Mouse (Mus musculus) liver, embryonic 14.5 days (tissue): ENCODE data around the gene Capg. TPM values are rescaled to one million over a fixed set of nuclear protein-coding genes. Genes with fewer than 3 reads are reported as not detected.

Source experiments
- ATAC-seq: fragments of 200-750 bp; cut with Nextera tagmentation; 2 replicates; pipeline ENCODE4 v1.8.0; 2017; ENCODE audit warnings: moderate number of reproducible peaks, mild to moderate bottlenecking, moderate library complexity; ENCODE audit not compliant: insufficient read depth
- DNase-seq, 3 experiments: peaks; one replicate each; pipeline ENCODE4 v3.0.0-alpha.2; 2012 to 2013; ENCODE audit warnings: low read depth in 3 of 3, low spot score in 3 of 3
- H3K27ac ChIP-seq: fragments of 300-500 bp; sonication (generic); 2 replicates; pipeline ENCODE4 v1.5.1; 2014; ENCODE audit warnings: moderate library complexity, mild to moderate bottlenecking, control low read depth, inconsistent platforms
- H3K27me3 ChIP-seq: fragments of 300-500 bp; sonication (generic); 2 replicates; pipeline ENCODE4 v1.6.1; 2014; ENCODE audit warnings: mild to moderate bottlenecking, low read length, moderate library complexity; ENCODE audit not compliant: control insufficient read depth, insufficient read depth
- H3K36me3 ChIP-seq: fragments of 300-500 bp; sonication (generic); replicated peaks from 2 replicates; pipeline ENCODE4 v1.6.1; 2014; ENCODE audit warnings: low read depth; ENCODE audit not compliant: control insufficient read depth, insufficient read depth
- H3K4me1 ChIP-seq, 2 experiments: fragments of 200-500 bp in 1 of 2; fragments of 300-500 bp in 1 of 2; sonication (generic) in 1 of 2; replicated peaks; 2 replicates each; pipeline ENCODE4 v1.6.1; 2012 to 2014; ENCODE audit warnings: antibody characterized with exemption in 1 of 2, inconsistent platforms in 1 of 2, low read length in 1 of 2; ENCODE audit not compliant: control insufficient read depth in 2 of 2, insufficient read depth in 2 of 2
- H3K4me2 ChIP-seq: fragments of 300-500 bp; sonication (generic); 2 replicates; pipeline ENCODE4 v1.6.1; 2014; ENCODE audit warnings: low read depth, mild to moderate bottlenecking, control low read depth, moderate library complexity
- H3K4me3 ChIP-seq, 2 experiments: fragments of 200-500 bp in 1 of 2; fragments of 300-500 bp in 1 of 2; sonication (generic) in 1 of 2; 2 replicates each; pipeline ENCODE4 v1.5.1; 2012 to 2014; ENCODE audit warnings: low read depth in 2 of 2, low read length in 2 of 2, mild to moderate bottlenecking in 2 of 2, control low read depth in 1 of 2, inconsistent platforms in 1 of 2, moderate library complexity in 1 of 2; ENCODE audit not compliant: insufficient read depth in 1 of 2
- H3K9ac ChIP-seq: fragments of 300-500 bp; sonication (generic); replicated peaks from 2 replicates; pipeline ENCODE4 v1.6.1; 2014; ENCODE audit warnings: mild to moderate bottlenecking, control low read depth, moderate library complexity
- H3K9me3 ChIP-seq: fragments of 300-500 bp; sonication (generic); 2 replicates; pipeline ENCODE4 v1.6.1; 2016; ENCODE audit warnings: low read length, mixed read lengths; ENCODE audit not compliant: control insufficient read depth
- CTCF ChIP-seq: IDR thresholded peaks from 2 replicates; pipeline ENCODE4 v1.5.1; 2016; ENCODE audit warnings: antibody characterized with exemption, low read depth, control low read depth
- EP300 ChIP-seq: IDR thresholded peaks from 2 replicates; pipeline ENCODE4 v1.6.1; 2016; ENCODE audit warnings: antibody characterized with exemption, low read depth
- WGBS: fragments of 180-500 bp; shearing (Covaris S2); extraction: QIAGEN DNeasy Blood & Tissue Kit; methylation state at CpG from one replicate; pipeline ENCODE4 v1.1.7; 2014; ENCODE audit not compliant: insufficient replicate concordance; 5-methylcytosine and 5-hydroxymethylcytosine counted together
- polyA plus RNA-seq, 2 experiments: library from polyadenylated mRNA; depleted of rRNA in 1 of 2; stranded (reverse) in 1 of 2; unstranded in 1 of 2; fragments of >200 nt; fragmentation: Nextera tagmentation in 1 of 2; extraction: Ambion mirVana in 1 of 2; gene quantifications; 2 replicates each; pipeline versions ENCODE4 v1.2.1 to v1.2.3; 2012 to 2014

Gene Capg
- polyA plus RNA-seq, 2 experiments, result 6.6 to 14.8 TPM

GRCm38 (mm10) chr6:72604066-72604465 is 59.9 kb downstream of the Capg start:
- TF ChIP-seq EP300 (no peak), CTCF (no peak)
- Histone ChIP-seq H3K27ac (no peak overlapping the region), H3K4me1 (peaks cover 0 to 2% of the 10 kb centered on the region in 2 experiments; a peak in 3 of 4 replicates), H3K4me2 (no peak overlapping the region), H3K36me3 (peaks cover 14% of the 10 kb centered on the region), H3K9ac (no peak overlapping the region), H3K27me3 (no peaks in the 10 kb centered on the region), H3K4me3 (no peak overlapping the region), H3K9me3 (no peaks in the 10 kb centered on the region)
- no peak for ATAC-seq
- no peak for DNase-seq
- 69% methylated on average over 2 of the region's 2 CpGs for WGBS

DNA sequence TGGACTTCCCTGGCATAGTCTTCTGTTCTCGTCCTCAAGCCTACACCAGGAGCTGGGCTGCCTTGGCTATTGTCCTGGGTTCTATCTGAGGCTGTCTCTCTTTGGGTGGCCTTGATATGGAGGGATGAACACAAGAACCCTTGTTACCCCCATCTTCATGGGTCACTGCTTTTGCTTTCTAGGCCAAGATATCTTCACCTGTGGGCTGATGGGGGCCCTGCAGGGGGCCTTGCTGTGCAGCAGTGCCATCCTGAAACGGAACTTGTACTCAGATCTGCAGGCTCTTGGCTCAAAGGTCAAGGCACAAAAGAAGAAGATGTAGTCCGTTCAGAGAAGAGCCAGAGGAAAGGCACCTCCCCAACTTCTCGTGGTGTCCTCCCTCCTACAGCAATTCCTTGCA is 62.9 kb downstream of the Capg start:
- Histone ChIP-seq H3K4me1 (no peaks in the 10 kb centered on the region), H3K27me3 (no peaks in the 10 kb centered on the region), H3K9ac (no peak overlapping the region), H3K36me3 (peaks cover 31% of the 10 kb centered on the region), H3K4me3 (no peak overlapping the region), H3K9me3 (no peaks in the 10 kb centered on the region), H3K27ac (no peak overlapping the region), H3K4me2 (no peak overlapping the region)
- ATAC-seq (no peak), DNase-seq (no peak)
- 73% methylated on average over 4 of the region's 4 CpGs for WGBS
- TF ChIP-seq CTCF (no peak), EP300 (no peak)

- DNase-seq (no peak), ATAC-seq (no peak)
- no peak overlapping the region for H3K9ac ChIP-seq
- peaks cover 31% of the 10 kb centered on the region for H3K36me3 ChIP-seq
- H3K27me3 ChIP-seq, result no peaks in the 10 kb centered on the region
- no peak overlapping the region for H3K4me3 ChIP-seq
- TF ChIP-seq EP300 (no peak), CTCF (no peak)
- no peak overlapping the region for H3K27ac ChIP-seq
- 73% methylated on average over 5 of the region's 5 CpGs for WGBS
- no peaks in the 10 kb centered on the region for H3K4me1 ChIP-seq
- no peaks in the 10 kb centered on the region for H3K9me3 ChIP-seq
- no peak overlapping the region for H3K4me2 ChIP-seq
Observed at GRCm38 (mm10) chr6:72607676-72608075, 63.5 kb downstream of the Capg start.

GRCm38 (mm10) chr6:72608662-72609184 is 64.5 kb downstream of the Capg start:
- no peak overlapping the region for H3K4me2 ChIP-seq
- H3K36me3 ChIP-seq, result peaks cover 40% of the 10 kb centered on the region
- TF ChIP-seq CTCF (no peak), EP300 (no peak)
- no peaks in the 10 kb centered on the region for H3K9me3 ChIP-seq
- no peaks in the 10 kb centered on the region for H3K27me3 ChIP-seq
- DNase-seq (no peak), ATAC-seq (no peak)
- WGBS, result 78% methylated on average over 4 of the region's 4 CpGs
- H3K4me3 ChIP-seq, result no peak overlapping the region
- no peaks in the 10 kb centered on the region for H3K4me1 ChIP-seq
- H3K27ac ChIP-seq, result no peak overlapping the region
- H3K9ac ChIP-seq, result no peak overlapping the region

GRCm38 (mm10) chr6:72610261-72610660 is 66.1 kb downstream of the Capg start:
- H3K4me3 ChIP-seq, result no peak overlapping the region
- H3K9me3 ChIP-seq, result no peaks in the 10 kb centered on the region
- no peak overlapping the region for H3K27ac ChIP-seq
- 70% methylated on average over 4 of the region's 4 CpGs for WGBS
- H3K36me3 ChIP-seq, result peaks cover 40% of the 10 kb centered on the region
- no peak overlapping the region for H3K9ac ChIP-seq
- TF ChIP-seq EP300 (no peak), CTCF (no peak)
- no peak overlapping the region for H3K4me2 ChIP-seq
- no peak for ATAC-seq
- H3K27me3 ChIP-seq, result no peaks in the 10 kb centered on the region
- no peak for DNase-seq
- H3K4me1 ChIP-seq, result peaks cover 8 to 9% of the 10 kb centered on the region in 2 experiments; a peak in 3 of 4 replicates

Other genes starting within 250 kb of the Capg start
- not detected in 2 replicates for gene Sftpb, start 239.8 kb upstream of the Capg start, polyA plus RNA-seq (2012; rRNA removed)
- gene Sftpb, start 239.8 kb upstream of the Capg start, polyA plus RNA-seq (2014; fragmentation: Nextera tagmentation; extraction: Ambion mirVana), result not detected in 2 replicates
- 23.9 and 32.7 TPM in 2 replicates for gene Usp39, start 199.2 kb upstream of the Capg start, polyA plus RNA-seq (2012; rRNA removed)
- 49.6 and 58.7 TPM in 2 replicates for gene Usp39, start 199.2 kb upstream of the Capg start, polyA plus RNA-seq (2014; fragmentation: Nextera tagmentation; extraction: Ambion mirVana)
- gene 0610030E20Rik, start 197.1 kb upstream of the Capg start, polyA plus RNA-seq (2012; rRNA removed), result 8.7 and 10.1 TPM in 2 replicates
- gene 0610030E20Rik, start 197.1 kb upstream of the Capg start, polyA plus RNA-seq (2014; fragmentation: Nextera tagmentation; extraction: Ambion mirVana), result 7.9 and 10.9 TPM in 2 replicates
- 39.0 and 58.3 TPM in 2 replicates for gene Tmem150a, start 188.9 kb upstream of the Capg start, polyA plus RNA-seq (2012; rRNA removed)
- gene Tmem150a, start 188.9 kb upstream of the Capg start, polyA plus RNA-seq (2014; fragmentation: Nextera tagmentation; extraction: Ambion mirVana), result 43.6 and 48.0 TPM in 2 replicates
- 40.3 and 42.8 TPM in 2 replicates for gene Rnf181, start 177.4 kb upstream of the Capg start, polyA plus RNA-seq (2012; rRNA removed)
- 68.0 and 75.4 TPM in 2 replicates for gene Rnf181, start 177.4 kb upstream of the Capg start, polyA plus RNA-seq (2014; fragmentation: Nextera tagmentation; extraction: Ambion mirVana)
- 72.5 and 80.0 TPM in 2 replicates for gene Vamp5, start 163.9 kb upstream of the Capg start, polyA plus RNA-seq (2012; rRNA removed)
- 81.0 and 94.5 TPM in 2 replicates for gene Vamp5, start 163.9 kb upstream of the Capg start, polyA plus RNA-seq (2014; fragmentation: Nextera tagmentation; extraction: Ambion mirVana)
- 129 and 188 TPM in 2 replicates for gene Vamp8, start 153.7 kb upstream of the Capg start, polyA plus RNA-seq (2012; rRNA removed)
- 266 and 276 TPM in 2 replicates for gene Vamp8, start 153.7 kb upstream of the Capg start, polyA plus RNA-seq (2014; fragmentation: Nextera tagmentation; extraction: Ambion mirVana)
- gene Ggcx, start 130.1 kb upstream of the Capg start, polyA plus RNA-seq (2012; rRNA removed), result 10.9 and 11.3 TPM in 2 replicates
- 5.7 and 6.5 TPM in 2 replicates for gene Ggcx, start 130.1 kb upstream of the Capg start, polyA plus RNA-seq (2014; fragmentation: Nextera tagmentation; extraction: Ambion mirVana)
- gene Mat2a, start 104.8 kb upstream of the Capg start, polyA plus RNA-seq (2012; rRNA removed), result 59.9 and 99.9 TPM in 2 replicates
- 159 and 173 TPM in 2 replicates for gene Mat2a, start 104.8 kb upstream of the Capg start, polyA plus RNA-seq (2014; fragmentation: Nextera tagmentation; extraction: Ambion mirVana)
- not detected in 2 replicates for gene Sh2d6, start 22.7 kb upstream of the Capg start, polyA plus RNA-seq (2012; rRNA removed)
- not detected in 2 replicates for gene Sh2d6, start 22.7 kb upstream of the Capg start, polyA plus RNA-seq (2014; fragmentation: Nextera tagmentation; extraction: Ambion mirVana)
- gene Elmod3, start 54.0 kb downstream of the Capg start, polyA plus RNA-seq (2012; rRNA removed), result 2.9 and 3.6 TPM in 2 replicates
- 4.9 and 5.2 TPM in 2 replicates for gene Elmod3, start 54.0 kb downstream of the Capg start, polyA plus RNA-seq (2014; fragmentation: Nextera tagmentation; extraction: Ambion mirVana)
- 5.1 and 5.3 TPM in 2 replicates for gene Retsat, start 54.1 kb downstream of the Capg start, polyA plus RNA-seq (2012; rRNA removed)
- 11.1 and 13.6 TPM in 2 replicates for gene Retsat, start 54.1 kb downstream of the Capg start, polyA plus RNA-seq (2014; fragmentation: Nextera tagmentation; extraction: Ambion mirVana)
- gene Tgoln1, start 72.6 kb downstream of the Capg start, polyA plus RNA-seq (2012; rRNA removed), result 6.8 and 7.8 TPM in 2 replicates
- gene Tgoln1, start 72.6 kb downstream of the Capg start, polyA plus RNA-seq (2014; fragmentation: Nextera tagmentation; extraction: Ambion mirVana), result 13.4 and 14.9 TPM in 2 replicates
- gene Tcf7l1, start 244.9 kb downstream of the Capg start, polyA plus RNA-seq (2012; rRNA removed), result 3.0 and 3.1 TPM in 2 replicates
- gene Tcf7l1, start 244.9 kb downstream of the Capg start, polyA plus RNA-seq (2014; fragmentation: Nextera tagmentation; extraction: Ambion mirVana), result 3.1 and 3.6 TPM in 2 replicates